Mouse (Mus musculus) right cerebral cortex, postnatal 10 days (tissue): Measurements from ENCODE around the gene G6pc.
A peak's percentile ranks its signal among the peaks of the same experiment; 100 is the strongest.
"Not testable (repeated sequence)": the region's sequence is repeated elsewhere in the genome, so short reads cannot be mapped to it uniquely, and the experiment has no call there.

Experiments used
- DNase-seq, 2 experiments: peaks; one replicate each; pipeline ENCODE4 v3.0.0; 2021; ENCODE audit warnings: low spot score in 2 of 2

Gene G6pc

DNA sequence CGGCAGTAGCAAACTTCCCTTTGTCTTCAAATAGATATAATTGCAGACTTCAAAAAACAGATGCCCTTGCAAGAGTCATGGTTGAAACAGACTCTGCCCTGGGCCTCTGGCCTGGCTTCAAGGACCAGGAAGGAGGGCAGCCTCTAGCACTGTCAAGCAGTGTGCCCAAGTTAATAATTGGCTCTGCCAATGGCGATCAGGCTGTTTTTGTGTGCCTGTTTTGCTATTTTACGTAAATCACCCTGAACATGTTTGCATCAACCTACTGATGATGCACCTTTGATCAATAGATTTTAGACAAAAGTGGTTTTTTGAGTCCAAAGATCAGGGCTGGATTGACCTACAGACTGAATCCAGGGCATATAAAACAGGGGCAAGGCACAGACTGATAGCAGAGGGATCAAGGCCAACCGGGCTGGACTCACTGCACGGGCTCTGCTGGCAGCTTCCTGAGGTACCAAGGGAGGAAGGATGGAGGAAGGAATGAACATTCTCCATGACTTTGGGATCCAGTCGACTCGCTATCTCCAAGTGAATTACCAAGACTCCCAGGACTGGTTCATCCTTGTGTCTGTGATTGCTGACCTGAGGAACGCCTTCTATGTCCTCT is at the start of gene G6pc:
Gene G6pc, plus strand, starts transcription at position 236 of the 610 bp plus-strand sequence.
- DNase-seq: no peak

DNA sequence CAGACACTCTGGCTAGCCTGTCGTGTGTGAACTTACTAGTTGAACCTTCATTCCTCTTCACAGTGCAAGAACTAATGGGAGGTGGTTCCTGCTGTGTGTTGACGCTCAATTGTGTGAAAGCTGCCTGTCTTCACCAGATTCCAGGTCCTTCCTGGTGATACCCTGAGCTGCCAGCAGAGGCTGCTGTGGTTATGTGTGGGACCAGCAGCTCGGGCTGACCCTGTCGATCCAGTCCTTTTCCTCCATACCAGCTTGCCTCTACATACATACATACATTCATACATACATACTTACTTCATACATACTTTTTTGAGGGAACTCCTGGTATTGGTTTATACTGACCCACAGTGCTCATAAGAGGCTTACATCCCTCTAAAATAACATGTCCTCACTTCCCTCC is 43.8 kb upstream of the G6pc start:
- peak; percentile 77 to 81 for DNase-seq

DNA sequence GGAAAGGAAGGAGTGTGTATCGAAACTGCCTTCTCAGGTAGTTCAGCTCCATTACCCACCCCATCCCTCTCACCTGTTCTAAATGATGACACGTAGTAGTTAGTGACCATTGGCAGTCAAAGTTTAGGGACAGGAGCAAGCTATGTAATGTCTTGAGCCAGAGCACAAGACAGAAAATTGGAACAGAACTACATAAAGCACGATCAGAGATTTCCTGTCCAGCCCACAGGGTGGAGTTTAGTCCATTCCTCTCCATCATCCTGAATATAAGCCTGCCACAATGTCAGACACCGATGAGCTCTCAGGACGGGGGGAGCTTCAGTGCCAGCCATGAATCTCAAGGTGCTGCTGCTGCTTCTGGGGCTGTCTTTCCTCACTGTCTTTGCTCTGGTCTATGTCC is 42.6 kb upstream of the G6pc start, which contains the start of gene Aoc2:
Gene Aoc2, plus strand, starts transcription at position 301 of the 400 bp plus-strand sequence.
- no peak for DNase-seq

DNA sequence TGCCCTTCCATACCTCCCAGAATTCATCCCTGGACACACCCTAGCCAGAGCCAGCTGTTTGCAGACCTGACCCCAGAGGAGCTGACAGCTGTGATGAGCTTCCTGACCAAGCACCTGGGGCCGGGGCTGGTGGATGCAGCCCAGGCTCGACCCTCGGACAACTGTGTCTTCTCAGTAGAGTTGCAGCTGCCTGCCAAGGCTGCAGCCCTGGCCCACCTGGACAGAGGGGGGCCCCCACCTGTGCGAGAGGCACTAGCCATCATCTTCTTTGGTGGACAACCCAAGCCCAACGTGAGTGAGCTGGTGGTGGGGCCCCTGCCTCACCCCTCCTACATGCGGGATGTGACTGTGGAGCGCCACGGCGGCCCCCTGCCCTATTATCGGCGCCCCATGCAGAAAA is 42.2 kb upstream of the G6pc start:
- not testable (repeated sequence) for DNase-seq

DNA sequence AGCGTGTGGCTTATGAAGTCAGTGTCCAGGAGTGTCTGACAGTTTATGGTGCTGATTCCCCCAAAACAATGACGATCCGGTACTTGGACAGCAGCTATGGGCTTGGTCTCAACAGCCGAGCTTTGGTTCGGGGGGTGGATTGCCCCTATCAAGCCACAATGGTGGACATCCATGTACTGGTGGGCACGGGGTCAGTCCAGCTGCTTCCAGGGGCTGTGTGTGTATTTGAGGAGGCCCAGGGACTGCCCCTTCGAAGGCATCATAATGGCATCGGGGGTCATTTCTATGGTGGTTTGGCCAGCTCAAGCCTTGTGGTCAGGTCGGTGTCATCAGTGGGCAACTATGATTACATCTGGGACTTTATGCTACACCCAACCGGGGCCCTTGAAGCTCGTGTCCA is 41.2 kb upstream of the G6pc start:
- no peak for DNase-seq

DNA sequence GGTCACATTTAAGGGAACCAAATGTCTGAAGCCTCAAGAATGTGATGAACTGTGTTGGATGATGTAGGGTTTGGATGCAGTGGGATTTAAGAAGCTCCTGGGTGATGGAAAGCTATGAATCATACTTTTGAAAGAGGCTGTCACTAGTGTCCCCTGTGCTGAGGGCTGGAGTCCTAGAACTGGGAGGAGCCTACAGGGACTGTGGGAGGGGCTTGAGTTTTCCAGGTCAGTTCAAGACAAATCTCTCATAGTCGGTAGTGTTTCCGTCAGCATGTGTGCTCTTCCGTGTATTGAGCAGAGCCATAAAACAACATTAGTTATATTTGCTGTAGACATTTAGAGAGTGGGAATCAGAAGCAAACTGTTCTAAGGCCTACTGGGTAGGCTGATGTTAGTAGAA is 40.0 kb upstream of the G6pc start:
- DNase-seq: no peak

DNA sequence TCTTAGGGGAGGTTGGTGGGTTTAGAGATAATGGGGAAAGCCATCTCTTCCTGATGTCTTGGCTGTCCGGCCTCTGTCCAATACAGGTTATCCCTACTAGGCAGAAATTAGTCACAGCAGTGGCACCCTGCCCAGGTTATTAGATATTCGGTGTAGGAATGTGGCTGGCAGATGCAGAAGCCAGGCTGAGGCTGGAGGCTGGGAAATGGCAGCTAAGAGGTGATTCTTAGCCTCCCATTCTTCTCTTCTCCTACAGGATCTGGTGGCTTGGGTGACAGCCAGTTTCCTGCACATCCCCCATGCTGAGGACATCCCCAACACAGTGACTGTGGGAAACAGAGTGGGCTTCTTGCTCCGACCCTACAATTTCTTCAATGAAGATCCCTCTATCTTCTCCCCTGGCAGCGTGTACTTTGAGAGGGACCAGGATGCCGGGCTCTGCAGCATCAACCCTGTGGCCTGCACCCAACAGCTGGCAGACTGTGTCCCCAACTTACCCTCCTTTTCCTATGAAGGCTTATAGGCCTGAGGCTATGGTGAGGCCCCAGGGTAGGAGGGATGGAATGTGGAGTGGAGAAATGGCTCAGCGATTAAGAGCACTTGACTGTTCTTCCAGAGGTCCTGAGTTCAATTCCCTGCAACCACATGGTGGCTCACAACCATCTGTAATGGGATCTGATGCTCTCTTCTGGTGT is 38.3 kb upstream of the G6pc start:
- peak; percentile 43 to 51 for DNase-seq

DNA sequence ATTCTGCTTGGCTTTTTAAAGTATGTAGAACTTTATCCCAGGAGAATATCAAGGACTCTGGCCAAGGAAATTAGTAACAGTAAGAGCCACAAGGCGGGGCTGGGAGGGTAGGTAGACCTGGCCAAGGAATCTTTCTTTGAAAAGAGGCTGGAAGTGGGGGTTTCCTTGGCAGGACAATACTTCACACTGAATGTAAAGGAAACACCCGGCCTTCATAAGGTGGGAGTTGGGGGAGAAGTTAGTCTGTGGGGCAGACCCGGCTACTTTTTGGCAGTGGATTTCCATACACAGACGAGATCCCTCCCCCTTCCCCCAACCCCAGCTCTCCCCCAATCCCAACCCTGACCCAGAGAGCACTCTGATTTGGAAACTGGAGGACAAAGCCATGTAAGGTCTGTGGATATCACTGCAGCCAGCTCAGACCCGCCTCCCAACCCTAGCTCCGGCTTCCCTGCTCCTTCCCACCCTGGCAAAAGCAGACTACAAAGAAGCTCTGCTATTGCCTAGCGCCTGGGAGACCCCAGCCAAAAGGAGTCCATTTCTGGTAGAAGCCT is 36.9 kb upstream of the G6pc start, which contains the start of gene Aoc3:
Gene Aoc3, plus strand, starts transcription at position 235 of the 554 bp plus-strand sequence.
- DNase-seq: no peak

DNA sequence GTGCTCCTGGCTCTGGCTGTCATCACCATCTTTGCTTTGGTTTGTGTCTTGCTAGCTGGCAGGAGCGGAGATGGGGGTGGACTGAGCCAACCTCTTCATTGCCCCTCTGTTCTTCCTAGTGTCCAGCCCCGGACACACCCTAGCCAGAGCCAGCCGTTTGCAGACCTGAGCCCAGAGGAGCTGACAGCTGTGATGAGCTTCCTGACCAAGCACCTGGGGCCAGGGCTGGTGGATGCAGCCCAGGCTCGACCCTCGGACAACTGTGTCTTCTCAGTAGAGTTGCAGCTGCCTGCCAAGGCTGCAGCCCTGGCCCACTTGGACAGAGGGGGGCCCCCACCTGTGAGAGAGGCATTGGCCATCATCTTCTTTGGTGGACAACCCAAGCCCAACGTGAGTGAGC is 36.4 kb upstream of the G6pc start:
- DNase-seq: not testable (repeated sequence)

DNA sequence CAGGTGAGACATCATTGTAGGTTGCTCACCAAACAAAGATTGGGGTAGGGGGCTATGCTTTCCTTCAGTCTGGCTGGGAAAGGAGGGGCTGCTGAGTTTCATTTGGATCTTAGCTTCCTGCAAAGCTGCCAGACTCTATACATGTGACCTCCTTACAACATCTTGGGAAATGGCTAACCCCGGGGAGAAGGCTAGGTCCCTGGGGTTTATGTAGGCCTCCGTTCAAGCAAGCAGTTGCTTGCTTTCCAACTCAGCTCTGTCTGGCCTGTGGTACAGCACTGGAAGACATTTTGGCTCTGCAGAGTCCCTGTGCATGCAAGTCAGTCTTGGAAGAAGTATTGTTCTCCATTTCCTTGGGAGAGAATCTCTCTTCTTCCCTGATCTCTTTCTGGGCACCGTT is 34.8 kb upstream of the G6pc start:
- no peak for DNase-seq

DNA sequence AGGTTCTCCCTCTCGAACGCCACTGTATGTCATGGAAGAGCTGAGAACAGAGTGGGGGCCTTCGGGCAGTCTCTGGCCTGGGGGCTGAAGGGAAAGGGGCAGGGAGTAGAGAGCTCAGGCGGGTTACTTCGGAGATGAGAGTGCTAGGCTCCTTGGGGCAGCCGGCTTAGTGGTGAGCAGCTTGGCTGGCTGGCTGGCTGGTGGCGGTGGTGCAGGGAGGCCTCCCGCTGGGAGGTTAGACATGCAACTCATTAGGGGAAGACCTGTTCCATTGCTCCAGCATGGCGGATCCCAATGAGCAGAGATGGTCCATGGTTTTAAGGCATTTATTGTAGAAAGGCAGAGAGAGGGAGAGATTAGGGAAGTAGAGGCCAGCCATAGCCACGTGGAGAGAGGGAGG is 33.3 kb upstream of the G6pc start:
- DNase-seq: no peak

DNA sequence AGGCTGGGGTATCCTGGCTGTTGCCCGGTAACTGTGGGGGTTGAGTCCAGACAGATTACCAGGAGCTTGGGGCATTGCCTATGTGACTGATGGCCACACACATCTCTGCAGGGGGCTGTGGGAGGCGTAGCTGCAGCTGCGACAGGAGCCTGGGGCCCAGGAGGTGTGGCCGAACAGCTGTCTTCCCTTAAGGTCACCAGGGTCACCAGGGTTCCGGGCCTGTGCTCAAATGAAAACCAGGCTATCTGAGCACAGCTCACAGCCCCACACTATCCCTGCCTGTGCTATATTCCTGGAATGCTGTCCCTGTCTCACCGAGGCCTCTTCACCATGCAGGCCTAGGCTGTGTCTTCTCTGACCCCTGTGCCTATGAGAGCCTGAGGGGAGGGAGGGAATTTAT is 32.8 kb upstream of the G6pc start:
- DNase-seq: no peak

DNA sequence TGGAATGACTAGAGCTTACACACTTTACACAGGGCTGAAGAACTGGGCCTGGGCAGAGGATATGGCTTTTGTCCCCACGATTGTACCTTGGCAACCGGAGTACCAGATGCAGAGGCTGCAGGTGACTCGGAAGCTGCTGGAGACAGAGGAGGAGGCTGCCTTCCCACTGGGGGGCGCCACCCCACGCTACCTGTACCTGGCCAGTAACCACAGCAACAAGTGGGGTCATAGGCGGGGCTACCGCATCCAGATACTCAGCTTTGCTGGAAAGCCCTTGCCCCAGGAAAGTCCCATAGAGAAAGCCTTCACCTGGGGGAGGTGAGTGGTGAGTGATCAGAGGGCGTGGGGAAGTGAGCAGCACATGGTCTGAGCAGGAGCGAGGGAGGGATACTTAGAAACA is 31.7 kb upstream of the G6pc start:
- no peak for DNase-seq

DNA sequence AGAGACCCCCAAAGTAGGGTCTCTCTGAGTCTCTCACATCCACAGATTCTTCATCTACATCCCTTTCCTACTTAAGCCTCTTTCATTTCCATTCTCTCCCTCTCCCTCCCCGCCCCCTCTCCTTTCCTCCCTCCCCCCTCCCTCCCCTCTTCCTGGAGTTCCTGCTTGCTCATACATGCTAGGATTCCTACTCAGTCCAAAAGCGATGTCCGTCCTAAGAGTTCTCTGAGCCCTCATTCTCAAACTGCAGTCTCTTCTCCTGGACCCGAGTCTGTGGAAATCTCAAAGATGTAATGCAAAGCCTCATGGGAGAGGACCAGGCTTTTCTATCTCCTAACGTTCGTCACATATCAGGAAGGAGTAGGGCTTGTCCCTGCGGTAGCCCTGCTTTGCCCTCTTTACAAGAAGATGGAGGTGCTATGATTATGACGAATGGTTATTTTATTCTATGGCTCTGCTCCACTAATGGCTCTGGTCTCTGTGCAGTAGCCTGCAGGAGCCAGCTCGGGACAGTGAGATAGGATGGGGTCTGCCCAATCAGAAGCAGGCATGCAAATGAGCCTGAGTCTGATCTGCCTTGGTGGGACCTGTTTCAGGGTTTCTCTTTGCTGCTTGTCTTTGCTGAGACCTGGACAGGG is 29.1 kb upstream of the G6pc start:
- peak in 1 of 2 experiments; percentile 56 for DNase-seq

DNA sequence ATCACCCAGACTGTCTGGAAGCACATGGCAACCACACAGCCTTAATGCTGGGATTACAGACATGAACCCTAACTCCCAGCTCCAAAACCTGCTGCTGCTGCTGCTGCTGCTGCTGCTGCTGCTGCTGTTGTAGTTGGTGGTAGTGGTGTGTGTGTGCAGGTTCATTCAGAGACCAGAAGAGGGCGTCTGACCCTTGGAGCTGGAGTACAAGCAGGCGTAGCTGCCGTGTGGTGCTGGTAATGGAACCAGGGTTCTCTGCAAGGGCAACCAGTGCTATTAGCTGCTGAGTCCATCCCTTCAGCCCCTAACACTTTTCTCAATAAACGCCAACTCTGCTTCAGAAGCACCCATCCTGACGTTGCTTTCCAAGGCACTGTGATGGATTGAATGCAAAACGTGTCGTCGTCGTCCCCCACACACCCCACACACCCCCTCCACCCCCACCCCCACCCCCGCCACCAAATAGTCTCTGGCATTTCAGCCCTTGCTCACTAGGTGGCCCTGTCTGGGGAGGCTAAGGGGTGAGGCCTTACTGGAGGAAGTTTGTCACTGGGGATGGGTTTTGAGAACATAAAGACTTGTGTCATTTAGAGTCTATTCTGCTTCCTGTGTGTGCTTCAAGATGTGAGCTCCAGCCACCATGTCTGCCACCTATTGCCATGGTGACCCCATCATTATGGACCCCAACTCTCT is 20.1 kb upstream of the G6pc start:
- no peak for DNase-seq

DNA sequence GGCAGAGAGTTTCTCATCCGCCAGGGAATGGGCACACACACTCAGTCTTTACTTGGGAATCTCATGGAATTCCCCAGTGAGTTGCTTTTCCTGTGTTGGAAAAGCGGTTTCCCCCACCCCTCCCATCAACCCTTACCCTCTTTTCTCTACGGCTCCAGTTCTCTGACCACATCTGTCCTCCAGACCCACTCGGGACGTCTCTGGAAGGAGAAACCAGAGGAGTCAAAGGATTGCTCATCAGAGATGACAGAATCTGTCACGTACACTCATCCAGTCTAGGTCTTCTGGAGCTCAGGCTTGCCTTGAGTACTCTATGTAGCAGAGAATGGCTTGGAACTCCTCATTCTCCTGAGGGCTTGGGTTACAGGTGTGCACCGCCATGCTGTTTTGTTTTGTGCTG is 18.6 kb upstream of the G6pc start:
- no peak for DNase-seq

DNA sequence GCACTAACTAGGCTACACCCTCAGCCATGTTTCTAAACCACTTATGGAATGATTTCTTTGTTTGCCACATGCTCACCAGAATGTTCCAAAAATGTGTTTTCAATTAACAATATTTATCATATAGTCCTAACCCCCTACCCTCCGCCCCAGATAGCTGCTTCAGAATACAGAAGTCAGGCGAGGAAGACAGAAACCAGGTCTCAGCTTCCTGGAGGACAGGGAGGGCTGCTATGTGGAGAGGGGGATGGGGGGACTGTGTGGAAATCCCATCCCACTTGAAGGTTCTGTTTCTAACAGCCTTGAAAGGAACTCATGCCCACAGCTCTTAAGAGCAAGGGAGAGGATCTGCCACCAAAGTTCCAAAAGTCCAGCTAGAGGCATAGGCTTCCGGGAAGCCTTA is 18.1 kb upstream of the G6pc start:
- DNase-seq: no peak

DNA sequence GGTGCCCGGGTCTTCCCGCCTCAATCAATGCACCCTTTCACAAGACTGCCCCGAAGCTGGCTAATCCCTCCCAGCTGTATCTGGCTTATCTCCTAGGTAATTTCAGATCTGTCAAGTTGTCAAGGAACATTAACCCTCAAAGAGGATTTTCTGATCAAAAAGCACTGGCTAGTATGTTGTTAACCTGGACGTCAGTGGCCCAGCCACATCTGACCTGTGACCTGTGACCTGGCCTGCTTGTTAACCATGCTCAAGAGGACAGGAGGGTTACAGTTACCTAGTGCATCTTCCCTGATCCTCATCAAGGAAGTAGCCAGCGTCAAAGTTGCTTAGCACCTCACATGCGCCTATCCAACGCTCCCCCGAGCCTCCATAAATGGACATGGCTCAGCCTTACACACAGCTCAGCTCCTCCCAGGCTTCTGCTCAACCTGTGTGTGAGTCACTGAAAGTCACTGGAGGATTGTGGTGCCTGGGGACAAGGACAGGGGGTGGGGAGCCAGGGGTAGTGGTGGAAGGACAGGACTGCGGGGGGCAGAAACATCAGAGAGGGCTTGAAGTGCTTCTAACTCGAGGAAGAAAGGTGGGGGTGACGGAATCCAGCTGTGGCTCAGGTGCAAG is 16.2 kb upstream of the G6pc start:
- no peak for DNase-seq

DNA sequence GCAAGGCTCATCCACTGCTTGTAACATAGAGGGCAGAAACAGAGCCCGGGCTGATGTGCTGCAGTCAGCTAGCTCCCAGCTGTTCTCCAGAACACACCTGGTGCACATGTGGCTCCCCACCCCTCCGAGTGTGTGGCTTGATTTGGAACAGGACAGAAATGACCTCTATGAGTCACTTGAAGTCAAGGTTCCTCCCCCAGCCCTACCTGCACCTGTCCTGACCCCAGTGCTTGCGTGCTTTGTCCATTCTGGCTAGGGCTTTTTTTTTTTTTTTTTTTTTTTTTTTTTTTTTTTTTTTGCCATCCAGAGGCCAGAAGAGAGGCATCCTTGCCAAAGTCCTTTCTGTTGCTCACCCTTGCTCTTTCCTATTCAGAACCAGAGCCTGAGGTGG is 15.6 kb upstream of the G6pc start:
- DNase-seq: no peak

DNA sequence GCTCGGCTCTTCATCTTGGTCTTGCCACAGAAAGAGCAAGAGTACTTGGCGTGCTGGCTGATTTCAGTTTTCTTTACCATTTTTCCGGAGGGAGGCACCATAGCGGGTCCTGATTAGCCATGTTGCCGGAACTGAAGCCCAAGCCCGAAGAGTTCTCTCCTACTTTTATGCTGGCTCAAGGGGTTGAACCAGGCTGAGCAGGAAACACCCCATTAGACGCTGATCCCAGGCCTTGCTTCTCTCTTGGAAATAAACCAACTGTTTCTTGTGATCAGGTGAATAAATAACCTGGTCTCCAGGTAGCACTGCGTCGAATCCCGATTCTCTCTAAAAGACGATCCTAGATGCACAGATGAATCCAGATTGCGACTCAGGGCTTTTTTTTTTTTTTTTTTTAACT is 13.9 kb upstream of the G6pc start:
- DNase-seq: no peak

DNA sequence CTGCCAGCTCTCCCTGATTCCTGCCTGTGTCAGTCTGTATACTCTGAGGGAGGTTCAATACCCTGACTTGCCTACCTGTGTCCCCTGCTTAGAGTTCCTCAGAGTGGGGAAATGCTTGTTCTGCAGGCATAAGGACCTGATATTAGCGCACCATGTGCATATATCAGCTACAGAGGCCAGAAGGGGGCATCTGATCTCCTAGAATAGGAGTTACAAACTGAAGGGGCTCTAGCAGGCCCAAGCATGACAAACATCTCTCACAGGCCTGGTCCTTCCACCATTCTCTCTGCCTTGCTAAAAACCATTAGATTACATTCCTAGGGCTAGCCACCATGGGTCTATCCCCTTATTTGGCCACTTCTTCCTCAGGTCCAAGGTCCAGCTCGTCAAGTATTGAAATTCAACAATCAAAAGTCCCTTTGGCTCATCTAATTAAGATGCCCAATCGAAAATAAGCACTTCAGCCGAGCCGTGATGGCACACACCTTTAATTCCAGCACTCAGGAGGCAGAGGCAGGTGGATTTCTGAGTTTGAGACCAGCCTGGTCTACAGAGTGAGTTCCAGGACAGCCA is 12.8 kb upstream of the G6pc start:
- no peak for DNase-seq
